Mouse (Mus musculus) right cerebral cortex, postnatal 25 days (tissue): ENCODE data around the gene Abcc4.
A peak's percentile ranks its signal among the peaks of the same experiment; 100 is the strongest.

Source experiments
- DNase-seq: peaks from one replicate; pipeline ENCODE4 v3.0.0; 2022

Abcc4 gene

GRCm38 (mm10) chr14:118635493-118636183, 70.4 kb downstream of the Abcc4 start:
- peak; percentile 27 for DNase-seq

DNA sequence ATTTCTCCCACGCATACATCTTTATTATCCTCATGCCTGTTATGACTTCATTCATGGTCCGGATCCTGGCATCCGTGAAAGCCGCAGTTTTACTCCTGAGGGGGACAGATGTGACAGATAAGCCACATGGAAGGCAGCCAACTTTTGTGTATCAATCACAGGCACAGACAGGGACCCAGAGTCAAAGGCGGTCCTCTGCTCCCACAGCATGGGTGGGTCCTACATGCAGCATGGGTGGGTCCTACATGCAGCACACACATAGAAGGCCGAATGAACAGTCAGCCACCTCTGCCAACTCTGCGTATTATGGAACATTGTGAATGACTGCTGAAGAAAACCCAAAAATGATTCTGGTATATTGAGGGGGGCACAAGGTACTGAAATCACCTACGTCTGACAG, 76.4 kb downstream of the Abcc4 start:
- no peak for DNase-seq

- no peak for DNase-seq
Observed at GRCm38 (mm10) chr14:118621449-118621789, 84.6 kb downstream of the Abcc4 start.

DNA sequence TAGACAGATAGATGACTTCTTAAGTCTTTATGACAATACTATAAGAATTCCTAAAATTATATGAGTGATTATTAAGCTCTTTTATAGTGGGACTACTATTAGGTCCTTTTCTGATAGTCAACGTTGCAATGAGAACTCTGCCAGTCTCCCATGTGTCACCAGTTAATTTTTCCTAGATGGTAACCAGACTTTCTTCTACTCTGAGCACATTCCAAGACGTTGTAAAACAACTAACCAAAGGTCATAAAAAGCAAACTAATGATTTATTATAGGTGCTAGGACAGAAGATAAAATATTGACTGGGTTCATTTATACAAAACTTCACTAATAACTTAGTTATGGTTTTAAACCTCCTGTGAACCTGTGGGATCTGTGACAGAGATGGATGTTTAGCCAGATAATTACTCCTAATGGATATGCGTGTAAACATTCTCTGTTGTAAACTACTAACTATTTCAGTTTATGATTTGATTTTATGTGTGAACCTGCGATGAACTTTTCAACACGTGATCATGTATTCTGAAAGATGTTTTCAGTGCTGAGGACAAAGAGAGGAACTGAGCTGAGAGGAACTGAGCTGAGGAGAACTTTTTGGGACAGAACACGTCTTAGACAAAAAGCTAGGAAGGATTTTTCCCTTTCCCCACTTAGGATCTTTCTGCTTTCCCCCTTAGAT, 85.1 kb downstream of the Abcc4 start:
- DNase-seq = no peak

GRCm38 (mm10) chr14:118616698-118617311, 89.2 kb downstream of the Abcc4 start:
- peak; percentile 47 for DNase-seq

- DNase-seq = no peak
Observed at GRCm38 (mm10) chr14:118613734-118614133, 92.3 kb downstream of the Abcc4 start.

GRCm38 (mm10) chr14:118611714-118612113, 94.3 kb downstream of the Abcc4 start:
- no peak for DNase-seq

GRCm38 (mm10) chr14:118610786-118611185, 95.2 kb downstream of the Abcc4 start:
- no peak for DNase-seq

- DNase-seq = no peak
Observed at GRCm38 (mm10) chr14:118608816-118609465, 97.1 kb downstream of the Abcc4 start.

DNA sequence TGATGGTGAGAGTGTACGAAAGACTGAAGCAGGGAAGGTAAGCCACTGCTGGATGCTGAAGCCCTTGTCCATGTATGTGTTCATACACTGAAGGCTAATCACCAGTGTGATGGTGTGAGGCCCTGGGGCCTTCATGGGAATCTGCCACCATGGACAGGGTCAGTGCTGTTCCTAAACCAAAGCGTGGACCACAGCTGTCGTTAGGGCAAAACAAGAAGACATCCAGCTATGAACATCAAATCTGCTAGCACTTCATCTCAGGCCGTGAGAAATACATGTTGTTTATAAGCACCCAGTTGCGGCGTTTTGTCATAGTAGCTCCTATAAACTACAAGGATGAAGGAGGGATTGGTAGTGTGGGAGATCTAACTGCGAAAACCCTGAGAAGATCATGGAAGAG, 97.7 kb downstream of the Abcc4 start:
- no peak for DNase-seq

- DNase-seq = no peak
Observed at GRCm38 (mm10) chr14:118606476-118606875, 99.5 kb downstream of the Abcc4 start.

DNA sequence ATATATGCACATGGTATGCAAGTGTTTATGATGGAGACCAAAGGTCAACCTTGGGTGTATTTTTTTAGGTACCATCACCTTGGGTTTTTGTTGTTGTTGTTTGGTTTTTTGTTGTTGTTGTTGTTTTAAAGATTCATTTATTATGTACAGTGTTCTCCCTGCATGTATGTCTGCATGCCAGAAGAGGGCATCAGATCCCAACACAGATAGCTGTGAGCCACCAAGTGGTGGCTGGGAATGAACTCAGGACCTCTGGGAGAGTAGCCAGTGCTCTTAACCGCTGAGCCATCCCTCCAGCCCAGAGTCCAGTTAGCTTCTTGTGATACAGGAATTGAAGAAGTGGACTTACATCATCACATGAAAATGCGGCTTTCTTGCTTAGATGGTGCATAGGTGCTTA, 101.1 kb downstream of the Abcc4 start:
- DNase-seq = no peak

DNA sequence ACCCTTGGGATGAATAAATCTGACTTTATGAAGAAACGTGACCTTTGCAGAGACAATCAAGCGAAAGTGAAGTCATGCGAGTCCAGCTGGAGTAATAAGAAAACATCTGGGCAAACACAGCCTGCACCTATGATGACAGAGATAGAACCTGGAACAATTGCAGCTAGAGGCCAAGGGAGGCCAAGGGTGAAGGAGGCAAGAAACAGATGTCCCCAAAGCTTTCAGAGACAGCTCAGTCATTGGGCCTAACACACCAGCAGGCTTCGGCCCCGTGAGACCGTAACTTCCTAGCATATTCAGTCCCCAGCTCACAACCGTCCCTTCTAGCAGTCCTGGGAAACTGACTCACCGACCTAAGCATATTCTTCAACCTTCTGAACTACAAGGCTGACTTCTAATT, 104.0 kb downstream of the Abcc4 start:
- DNase-seq = no peak

DNA sequence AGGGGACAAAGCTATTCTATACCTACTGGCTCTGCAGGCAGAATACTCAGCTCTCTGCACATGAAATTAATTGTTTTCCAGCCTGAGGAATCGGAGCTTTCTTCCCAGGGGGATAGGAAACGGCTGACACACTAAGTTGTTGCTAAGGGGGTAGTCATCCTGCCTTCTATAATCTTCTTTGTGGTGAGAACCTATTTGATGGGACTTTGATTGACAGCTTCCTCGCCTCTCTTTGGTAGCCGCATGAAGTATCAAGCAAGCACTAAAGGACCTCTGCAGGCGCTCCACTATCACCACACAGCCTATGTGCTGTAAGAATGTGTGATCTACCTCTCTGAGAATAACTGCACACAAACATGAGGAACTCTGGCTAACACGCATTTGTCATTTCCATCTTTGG, 105.3 kb downstream of the Abcc4 start:
- no peak for DNase-seq

- DNase-seq = no peak
Observed at GRCm38 (mm10) chr14:118598757-118599156, 107.3 kb downstream of the Abcc4 start.

DNA sequence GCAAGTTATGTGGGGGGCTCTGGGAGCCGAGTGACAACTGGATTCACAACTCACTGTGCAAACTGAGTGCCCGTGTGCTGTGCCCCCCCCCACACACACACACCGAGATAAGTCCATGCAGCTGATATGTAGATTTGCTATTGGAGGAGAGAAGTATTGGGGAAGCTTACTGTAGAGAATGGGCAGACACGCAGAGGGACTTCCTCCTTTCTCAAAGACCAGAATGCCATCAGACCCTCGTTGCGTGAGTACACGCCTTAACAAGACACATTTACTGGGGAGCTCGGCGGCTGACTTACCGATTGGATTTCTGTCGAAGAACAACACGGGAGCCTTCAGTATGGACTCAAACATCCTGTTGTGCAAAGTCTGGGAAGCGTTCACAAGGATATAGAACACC, 111.6 kb downstream of the Abcc4 start:
- no peak for DNase-seq

- DNase-seq = peak; percentile 73
Observed at GRCm38 (mm10) chr14:118591477-118592403, 114.3 kb downstream of the Abcc4 start.

DNA sequence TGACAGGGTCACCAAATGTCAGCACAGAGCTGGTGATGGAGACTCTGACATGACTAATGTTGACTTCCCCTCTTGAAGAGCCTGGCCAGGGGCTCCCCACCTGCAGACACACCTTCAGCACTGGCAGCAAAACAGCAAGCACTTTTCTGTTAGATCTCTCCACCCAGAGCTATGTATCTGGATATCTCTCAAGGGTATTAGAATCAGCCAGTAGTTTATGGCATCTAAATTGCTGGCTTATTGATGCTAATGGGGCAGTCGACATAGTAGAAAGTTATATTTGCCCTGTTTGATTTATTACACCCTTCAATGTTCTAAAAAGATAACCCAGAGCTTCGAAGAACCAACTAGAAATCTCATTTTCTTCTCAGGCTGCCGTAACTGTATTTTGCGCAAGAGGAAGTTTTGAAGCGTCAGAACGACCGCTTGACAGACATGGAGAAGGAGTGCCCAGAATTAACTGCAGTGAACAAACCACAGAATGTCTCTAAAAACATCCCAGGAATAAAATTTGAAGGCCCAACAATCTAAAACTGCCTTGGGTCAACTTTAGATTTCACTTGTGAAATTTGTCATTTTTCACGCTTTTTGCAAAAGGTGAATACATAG, 123.6 kb downstream of the Abcc4 start:
- no peak for DNase-seq

GRCm38 (mm10) chr14:118581673-118582072, 124.3 kb downstream of the Abcc4 start:
- no peak for DNase-seq

DNA sequence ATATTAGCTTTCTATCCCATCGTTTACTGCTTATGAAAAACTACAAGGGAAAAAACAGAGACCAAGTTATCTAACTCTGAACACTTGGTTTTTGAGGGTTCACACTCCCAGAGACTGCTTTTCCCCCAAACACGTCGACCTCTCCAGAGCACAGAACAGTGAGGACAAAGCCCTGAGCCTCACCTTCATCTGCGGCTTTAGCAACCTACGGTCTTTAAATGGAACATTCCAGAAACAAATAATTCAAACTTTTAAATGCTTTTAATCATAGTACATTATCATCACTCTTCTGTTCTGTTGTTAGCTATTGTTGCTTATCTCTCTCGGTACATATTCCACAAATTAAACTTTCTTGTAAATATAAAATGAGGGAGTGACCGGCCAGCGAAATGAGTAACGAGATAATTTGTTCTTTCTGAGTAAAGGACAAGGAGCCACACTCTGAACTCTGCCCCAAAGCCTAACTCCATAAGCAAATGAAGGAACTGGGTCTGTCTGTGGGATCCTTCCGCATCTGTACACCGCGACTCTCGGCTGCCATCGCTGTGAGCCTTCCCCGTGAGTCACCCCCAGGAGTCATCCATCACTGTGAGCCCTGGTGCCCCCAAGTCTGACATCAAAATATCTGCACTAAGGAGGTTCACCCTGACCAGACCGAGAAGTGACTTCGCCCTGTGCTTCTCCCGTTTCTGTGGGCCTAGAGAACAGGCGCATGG, 126.8 kb downstream of the Abcc4 start:
- DNase-seq = no peak

DNA sequence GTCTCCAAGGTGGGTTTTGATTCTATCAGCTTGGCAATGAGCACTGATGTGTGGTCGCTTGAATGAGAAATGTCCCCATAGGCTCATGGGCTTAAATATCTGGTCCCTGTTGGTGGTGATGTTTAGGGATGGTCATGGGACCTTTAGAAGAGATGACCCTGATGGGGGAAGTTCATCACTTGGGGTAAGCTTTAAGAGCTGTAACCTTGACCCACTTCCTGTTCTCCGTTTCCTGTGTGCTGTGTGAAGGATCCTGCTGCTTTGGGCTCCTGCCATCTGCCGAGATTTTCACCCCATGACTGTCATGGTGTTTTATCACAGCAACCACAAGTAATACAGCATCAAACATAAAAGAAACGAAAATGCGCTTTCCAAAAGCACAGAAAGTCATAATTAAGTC, 128.1 kb downstream of the Abcc4 start:
- DNase-seq = no peak
